Mouse (Mus musculus) hindbrain, embryonic 12.5 days (tissue): Measurements from ENCODE around the gene Sbf2. TPM values are rescaled to one million over a fixed set of nuclear protein-coding genes. Genes with fewer than 3 reads are reported as not detected.

ENCODE experiments used
- ATAC-seq: fragments of 200-750 bp; cut with Nextera tagmentation; 2 replicates; pipeline ENCODE4 v1.8.0; 2017; ENCODE audit warnings: moderate TSS enrichment; ENCODE audit not compliant: low FRiP score
- H3K27ac ChIP-seq: fragments of 300-500 bp; sonication (generic); 2 replicates; pipeline ENCODE4 v1.5.1; 2016; ENCODE audit warnings: mild to moderate bottlenecking
- H3K27me3 ChIP-seq: fragments of 300-500 bp; sonication (generic); 2 replicates; pipeline ENCODE4 v1.6.1; 2016; ENCODE audit warnings: mild to moderate bottlenecking
- H3K36me3 ChIP-seq: fragments of 300-500 bp; sonication (generic); 2 replicates; pipeline ENCODE4 v1.6.1; 2016; ENCODE audit warnings: mild to moderate bottlenecking
- H3K4me1 ChIP-seq: fragments of 300-500 bp; sonication (generic); 2 replicates; pipeline ENCODE4 v1.6.1; 2016
- H3K4me2 ChIP-seq: fragments of 300-500 bp; sonication (generic); replicated peaks from 2 replicates; pipeline ENCODE4 v1.6.1; 2016; ENCODE audit warnings: mild to moderate bottlenecking
- H3K4me3 ChIP-seq: fragments of 300-500 bp; sonication (generic); 2 replicates; pipeline ENCODE4 v1.5.1; 2016; ENCODE audit warnings: mild to moderate bottlenecking
- H3K9ac ChIP-seq: fragments of 300-500 bp; sonication (generic); 2 replicates; pipeline ENCODE4 v1.6.1; 2016; ENCODE audit warnings: mild to moderate bottlenecking, moderate library complexity
- H3K9me3 ChIP-seq: fragments of 300-500 bp; sonication (generic); replicated peaks from 2 replicates; pipeline ENCODE4 v1.6.1; 2016; ENCODE audit warnings: mild to moderate bottlenecking
- WGBS: fragments of 180-500 bp; shearing (Covaris S2); methylation state at CpG from one replicate; pipeline ENCODE4 v1.1.7; 2016; 5-methylcytosine and 5-hydroxymethylcytosine counted together
- polyA plus RNA-seq: library from polyadenylated mRNA; unstranded; fragments of >200 nt; fragmentation: Nextera tagmentation; extraction: Ambion mirVana; gene quantifications from 2 replicates; pipeline ENCODE4 v1.2.1, GENCODE M21; 2016

Gene Sbf2
- polyA plus RNA-seq, 1 experiment from 2014 or later = 56.0 TPM

- Histone ChIP-seq H3K27ac (no peak within 1 kb of the TSS), H3K27me3 (peaks cover 85% of the 10 kb centered on the region), H3K9ac (peak within 1 kb of the TSS; percentile 47; the same call in 1 of the 2 replicates), H3K4me1 (peaks cover 45% of the 10 kb centered on the region), H3K9me3 (no peaks in the 10 kb centered on the region), H3K4me3 (peak within 1 kb of the TSS; percentile 40), H3K4me2 (peak within 1 kb of the TSS; percentile 78), H3K36me3 (no peaks in the 10 kb centered on the region)
- ATAC-seq = no peak
- 1% methylated on average over 30 of the region's 30 CpGs for WGBS
These were observed 13.0 kb upstream of the Sbf2 start, which contains the start of gene Adm for GRCm38 (mm10) chr7:110627486-110628272. Gene Adm (plus strand): TSS chr7:110627661.

GRCm38 (mm10) chr7:110627099-110627482 lies 12.4 kb upstream of the Sbf2 start:
- Histone ChIP-seq H3K27me3 (peaks cover 79% of the 10 kb centered on the region), H3K9me3 (no peaks in the 10 kb centered on the region), H3K4me3 (peak overlapping the region; percentile 40), H3K36me3 (no peaks in the 10 kb centered on the region), H3K4me2 (peak overlapping the region; percentile 78), H3K4me1 (peaks cover 45% of the 10 kb centered on the region), H3K27ac (no peak overlapping the region), H3K9ac (no peak overlapping the region)
- WGBS = under 1% methylated on average over 12 of the region's 12 CpGs
- no peak for ATAC-seq

- Histone ChIP-seq H3K9me3 (no peaks in the 10 kb centered on the region), H3K27ac (no peak overlapping the region), H3K36me3 (no peaks in the 10 kb centered on the region), H3K9ac (no peak overlapping the region), H3K4me1 (peaks cover 45% of the 10 kb centered on the region), H3K4me2 (peak overlapping the region; percentile 78), H3K4me3 (peak overlapping the region; percentile 6; the same call in 1 of the 2 replicates), H3K27me3 (peaks cover 76% of the 10 kb centered on the region)
- ATAC-seq = no peak
- 5% methylated on average over 28 of the region's 28 CpGs for WGBS
These were observed 11.7 kb upstream of the Sbf2 start for GRCm38 (mm10) chr7:110626186-110627098.

- Histone ChIP-seq H3K9ac (no peak overlapping the region), H3K4me1 (peaks cover 42% of the 10 kb centered on the region), H3K36me3 (no peaks in the 10 kb centered on the region), H3K9me3 (no peaks in the 10 kb centered on the region), H3K27me3 (peaks cover 69% of the 10 kb centered on the region), H3K4me3 (no peak overlapping the region), H3K4me2 (no peak overlapping the region), H3K27ac (no peak overlapping the region)
- 66% methylated on average over 10 of the region's 10 CpGs for WGBS
- no peak for ATAC-seq
These were observed 10.8 kb upstream of the Sbf2 start for GRCm38 (mm10) chr7:110625489-110625888.

GRCm38 (mm10) chr7:110624961-110625360 lies 10.2 kb upstream of the Sbf2 start:
- no peak overlapping the region for H3K27ac ChIP-seq
- no peak overlapping the region for H3K4me3 ChIP-seq
- H3K27me3 ChIP-seq = peaks cover 66% of the 10 kb centered on the region
- no peaks in the 10 kb centered on the region for H3K9me3 ChIP-seq
- no peaks in the 10 kb centered on the region for H3K36me3 ChIP-seq
- peaks cover 39% of the 10 kb centered on the region for H3K4me1 ChIP-seq
- 91% methylated on average over 13 of the region's 13 CpGs for WGBS
- no peak for ATAC-seq
- H3K9ac ChIP-seq = no peak overlapping the region
- no peak overlapping the region for H3K4me2 ChIP-seq

GRCm38 (mm10) chr7:110624067-110624466 lies 9.3 kb upstream of the Sbf2 start:
- ATAC-seq = no peak
- WGBS = 59% methylated on average over 2 of the region's 2 CpGs
- Histone ChIP-seq H3K4me3 (no peak overlapping the region), H3K4me2 (no peak overlapping the region), H3K27me3 (peaks cover 60% of the 10 kb centered on the region), H3K36me3 (no peaks in the 10 kb centered on the region), H3K9me3 (no peaks in the 10 kb centered on the region), H3K9ac (no peak overlapping the region), H3K27ac (no peak overlapping the region), H3K4me1 (peaks cover 35% of the 10 kb centered on the region)

GRCm38 (mm10) chr7:110619086-110619611 lies 4.4 kb upstream of the Sbf2 start:
- WGBS = 60% methylated on average over 9 of the region's 9 CpGs
- H3K27me3 ChIP-seq = peaks cover 17% of the 10 kb centered on the region
- H3K4me1 ChIP-seq = peaks cover 5% of the 10 kb centered on the region; the same call in 1 of the 2 replicates
- no peak overlapping the region for H3K9ac ChIP-seq
- no peaks in the 10 kb centered on the region for H3K9me3 ChIP-seq
- no peak overlapping the region for H3K4me3 ChIP-seq
- H3K27ac ChIP-seq = no peak overlapping the region
- H3K36me3 ChIP-seq = no peaks in the 10 kb centered on the region
- ATAC-seq = no peak
- H3K4me2 ChIP-seq = no peak overlapping the region

GRCm38 (mm10) chr7:110615792-110616191 lies 1.1 kb upstream of the Sbf2 start:
- H3K4me3 ChIP-seq = 0 out of 2 replicates have a peak overlapping the region, but pooled peaks have one; percentile 4
- H3K27me3 ChIP-seq = peaks cover 9% of the 10 kb centered on the region; the same call in 1 of the 2 replicates
- peak overlapping the region; percentile 78; the same call in 1 of the 2 replicates for H3K4me2 ChIP-seq
- ATAC-seq = no peak
- 9% methylated on average over 11 of the region's 11 CpGs for WGBS
- H3K27ac ChIP-seq = no peak overlapping the region
- no peak overlapping the region for H3K9ac ChIP-seq
- peaks cover 14% of the 10 kb centered on the region for H3K4me1 ChIP-seq
- no peaks in the 10 kb centered on the region for H3K9me3 ChIP-seq
- H3K36me3 ChIP-seq = no peaks in the 10 kb centered on the region

- Histone ChIP-seq H3K4me1 (peaks cover 14% of the 10 kb centered on the region), H3K9ac (peak overlapping the region; percentile 94), H3K36me3 (no peaks in the 10 kb centered on the region), H3K4me2 (peak overlapping the region; percentile 78), H3K27me3 (peaks cover 9% of the 10 kb centered on the region; the same call in 1 of the 2 replicates), H3K27ac (peak overlapping the region; percentile 98), H3K9me3 (no peaks in the 10 kb centered on the region), H3K4me3 (peak overlapping the region; percentile 94)
- peak; percentile 20; the same call in 1 of the 2 replicates for ATAC-seq
- WGBS = 0% methylated on average over 20 of the region's 20 CpGs
These were observed 469 bp upstream of the Sbf2 start for GRCm38 (mm10) chr7:110615151-110615631.

GRCm38 (mm10) chr7:110613381-110614132 lies 1.2 kb downstream of the Sbf2 start:
- Histone ChIP-seq H3K4me1 (peaks cover 14% of the 10 kb centered on the region), H3K9me3 (no peaks in the 10 kb centered on the region), H3K4me2 (peak overlapping the region; percentile 78), H3K27me3 (peaks cover 6% of the 10 kb centered on the region; the same call in 1 of the 2 replicates), H3K27ac (peak overlapping the region; percentile 98), H3K4me3 (peak overlapping the region; percentile 94), H3K36me3 (no peaks in the 10 kb centered on the region), H3K9ac (peak overlapping the region; percentile 94)
- 3% methylated on average over 17 of the region's 17 CpGs for WGBS
- ATAC-seq = peak; percentile 12; the same call in 1 of the 2 replicates

- no peaks in the 10 kb centered on the region for H3K27me3 ChIP-seq
- no peak overlapping the region for H3K9ac ChIP-seq
- H3K4me2 ChIP-seq = no peak overlapping the region
- H3K9me3 ChIP-seq = peaks cover 6% of the 10 kb centered on the region; the same call in 1 of the 2 replicates
- H3K4me1 ChIP-seq = no peaks in the 10 kb centered on the region
- no peak for ATAC-seq
- 77% methylated on average over 1 of the region's 1 CpGs for WGBS
- no peak overlapping the region for H3K4me3 ChIP-seq
- no peak overlapping the region for H3K27ac ChIP-seq
- H3K36me3 ChIP-seq = no peaks in the 10 kb centered on the region
These were observed 7.8 kb downstream of the Sbf2 start for GRCm38 (mm10) chr7:110606906-110607305.
